In genomic region chr1:37351961-37352360, GRCm38 (mm10) we compare ENCODE assay signal across 8 mouse cellular contexts.
"Had no signal": no experiment of that assay in that cellular context is flagged by ENCODE, and none has a peak within 500 bp of the region (broad histone marks: within the 10 kb centered on the region; RNA-seq: fewer than 3 reads in every experiment).

No protein-coding gene starts in this region.

- ATAC-seq: intestine, postnatal 0 days; liver, embryonic 12.5 days; midbrain, embryonic 13.5 days had no signal

- H3K9me3 ChIP-seq: limb, embryonic 10.5 days; liver, embryonic 12.5 days; midbrain, embryonic 13.5 days had no signal

- H3K27me3 ChIP-seq: liver, embryonic 12.5 days; midbrain, embryonic 13.5 days had no signal

- H3K36me3 ChIP-seq: limb, embryonic 10.5 days; liver, embryonic 12.5 days; midbrain, embryonic 13.5 days had no signal

- H3K4me3 ChIP-seq: limb, embryonic 10.5 days; liver, embryonic 12.5 days; midbrain, embryonic 13.5 days had no signal

- H3K4me2 ChIP-seq: liver, embryonic 12.5 days; midbrain, embryonic 13.5 days had no signal

- H3K9ac ChIP-seq: liver, embryonic 12.5 days; midbrain, embryonic 13.5 days had no signal

- DNase-seq: kidney, adult 8-10 months; layer of hippocampus, adult 9-11 months; thymus, postnatal 4 days had no signal

- H3K27ac ChIP-seq: limb, embryonic 10.5 days; liver, embryonic 12.5 days; midbrain, embryonic 13.5 days; stomach, postnatal 0 days had no signal
